Mouse (Mus musculus) thymus, postnatal 4 days (tissue): Measurements from ENCODE around the gene Uqcr10.
"Not testable (repeated sequence)": the region's sequence is repeated elsewhere in the genome, so short reads cannot be mapped to it uniquely, and the experiment has no call there.

ENCODE experiments used
- DNase-seq: peaks from one replicate; pipeline ENCODE4 v3.0.0; 2021

Uqcr10 gene

GRCm38 (mm10) chr11:4712822-4713221, 8.7 kb upstream of the Uqcr10 start:
- DNase-seq = no peak

- not testable (repeated sequence) for DNase-seq
These were observed 6.0 kb upstream of the Uqcr10 start for GRCm38 (mm10) chr11:4710188-4710587.

- no peak for DNase-seq
These were observed 1.0 kb upstream of the Uqcr10 start for GRCm38 (mm10) chr11:4705178-4705577.

GRCm38 (mm10) chr11:4703688-4704071, 462 bp downstream of the Uqcr10 start:
- DNase-seq = no peak

- no peak for DNase-seq
These were observed 3.4 kb downstream of the Uqcr10 start for GRCm38 (mm10) chr11:4700726-4701125.

GRCm38 (mm10) chr11:4697043-4697983, 6.8 kb downstream of the Uqcr10 start:
- DNase-seq = no peak

- no peak for DNase-seq
These were observed 12.0 kb downstream of the Uqcr10 start for GRCm38 (mm10) chr11:4692162-4692561.

- DNase-seq = no peak
These were observed 12.9 kb downstream of the Uqcr10 start for GRCm38 (mm10) chr11:4691213-4691612.

- DNase-seq = no peak
These were observed 13.8 kb downstream of the Uqcr10 start for GRCm38 (mm10) chr11:4690353-4690752.

GRCm38 (mm10) chr11:4688632-4689380, 15.3 kb downstream of the Uqcr10 start:
- no peak for DNase-seq

- no peak for DNase-seq
These were observed 16.3 kb downstream of the Uqcr10 start for GRCm38 (mm10) chr11:4687874-4688273.

- no peak for DNase-seq
These were observed 17.1 kb downstream of the Uqcr10 start for GRCm38 (mm10) chr11:4687027-4687426.

GRCm38 (mm10) chr11:4685510-4685909, 18.6 kb downstream of the Uqcr10 start:
- no peak for DNase-seq

GRCm38 (mm10) chr11:4685071-4685470, 19.1 kb downstream of the Uqcr10 start:
- DNase-seq = no peak

GRCm38 (mm10) chr11:4684186-4684585, 20.0 kb downstream of the Uqcr10 start:
- DNase-seq = no peak

GRCm38 (mm10) chr11:4683516-4683915, 20.6 kb downstream of the Uqcr10 start:
- no peak for DNase-seq

GRCm38 (mm10) chr11:4680126-4680525, 24.0 kb downstream of the Uqcr10 start:
- DNase-seq = no peak

GRCm38 (mm10) chr11:4679441-4679832, 24.7 kb downstream of the Uqcr10 start:
- DNase-seq = no peak

- DNase-seq = no peak
These were observed 25.3 kb downstream of the Uqcr10 start for GRCm38 (mm10) chr11:4678700-4679440.

- DNase-seq = no peak
These were observed 26.8 kb downstream of the Uqcr10 start for GRCm38 (mm10) chr11:4677250-4677872.

- DNase-seq = no peak
These were observed 28.4 kb downstream of the Uqcr10 start for GRCm38 (mm10) chr11:4675693-4676092.

GRCm38 (mm10) chr11:4675126-4675562, 29.0 kb downstream of the Uqcr10 start:
- no peak for DNase-seq

GRCm38 (mm10) chr11:4674593-4674992, 29.5 kb downstream of the Uqcr10 start:
- no peak for DNase-seq
